Mouse (Mus musculus) kidney, postnatal 36 days (tissue): Measurements from ENCODE around the gene Hnmt.
"Not testable (repeated sequence)": the region's sequence is repeated elsewhere in the genome, so short reads cannot be mapped to it uniquely, and the experiment has no call there.

Experiments
- DNase-seq, 2 experiments: peaks; one replicate each; pipeline ENCODE4 v3.0.0; 2021 to 2022; ENCODE audit warnings: mixed read lengths in 2 of 2

Hnmt gene

DNA sequence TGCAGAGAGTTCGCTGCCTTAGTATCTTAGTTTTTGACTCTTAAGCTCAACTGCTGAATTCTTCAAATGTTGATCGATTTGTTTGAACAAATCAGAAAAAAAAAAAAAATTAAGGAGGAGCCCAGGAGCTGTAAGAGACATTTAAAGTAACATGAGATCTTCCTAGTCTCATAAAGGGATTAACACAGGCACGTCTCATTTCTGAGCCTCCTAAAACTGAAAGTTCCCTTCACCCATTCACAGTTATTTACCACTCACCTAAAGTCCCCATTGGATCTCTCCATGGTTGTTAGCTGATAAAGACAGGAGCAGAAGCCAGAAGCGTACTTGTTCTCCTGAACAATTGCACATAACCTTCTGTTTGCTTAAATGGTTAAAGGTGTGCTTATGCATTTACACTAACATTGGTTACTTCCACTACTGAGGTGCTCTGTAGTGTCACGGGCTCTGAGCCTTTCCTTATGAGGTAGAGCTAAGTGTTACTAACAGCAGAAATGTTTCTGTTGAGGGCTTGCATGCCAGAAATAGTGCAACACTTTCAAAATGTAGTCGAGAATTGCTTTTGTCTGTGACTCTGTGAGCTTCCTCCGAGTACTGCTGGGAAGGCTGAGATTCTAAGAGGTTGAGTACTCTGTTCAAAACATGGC lies at the start of gene Hnmt:
Gene Hnmt (minus strand): TSS at position 51 of the 647 bp plus-strand sequence.
- peak in 1 of 2 experiments; percentile 4 for DNase-seq

DNA sequence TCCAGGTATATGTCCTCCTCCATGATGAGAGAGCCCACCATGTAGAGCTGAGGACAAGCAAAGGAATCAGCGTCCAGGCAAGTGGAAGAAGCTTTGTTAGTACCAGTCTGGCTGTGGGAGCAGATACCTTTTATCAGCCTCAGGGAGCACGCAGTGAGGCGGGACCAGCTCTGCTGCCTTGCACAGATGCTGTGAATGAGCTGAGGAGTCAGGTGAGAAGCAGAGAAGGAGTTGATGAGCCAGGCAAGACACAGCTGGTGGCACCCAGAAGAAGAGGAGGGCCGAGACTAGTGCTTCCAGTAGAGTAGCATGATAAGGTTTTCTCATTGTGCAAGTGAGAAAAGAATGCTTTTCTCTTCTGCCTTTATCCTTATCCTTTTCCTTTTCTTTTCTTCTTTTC lies 47.3 kb upstream of the Hnmt start, which contains the start of gene Tbpl2:
Gene Tbpl2 (minus strand): TSS at position 101 of the 400 bp plus-strand sequence.
- DNase-seq, result no peak

DNA sequence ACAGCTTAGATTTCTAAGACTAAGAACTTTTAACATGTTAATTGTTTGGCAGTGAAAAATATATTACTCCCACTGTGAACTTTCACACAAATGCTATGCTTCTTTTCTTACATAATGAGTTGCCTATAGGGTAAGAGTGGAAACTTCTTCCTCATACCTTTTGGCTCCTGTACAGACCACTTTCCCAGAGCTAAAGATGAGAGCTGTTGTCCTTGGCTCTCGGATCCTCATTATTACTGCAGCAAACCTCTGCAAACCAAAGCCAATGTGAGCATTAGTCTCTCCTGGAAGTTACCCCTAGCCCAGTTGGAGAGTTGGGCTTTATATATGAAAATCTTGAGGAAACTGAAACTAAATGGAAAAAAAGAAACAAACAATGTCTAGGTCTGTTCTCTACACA lies 41.7 kb upstream of the Hnmt start:
- no peak for DNase-seq

DNA sequence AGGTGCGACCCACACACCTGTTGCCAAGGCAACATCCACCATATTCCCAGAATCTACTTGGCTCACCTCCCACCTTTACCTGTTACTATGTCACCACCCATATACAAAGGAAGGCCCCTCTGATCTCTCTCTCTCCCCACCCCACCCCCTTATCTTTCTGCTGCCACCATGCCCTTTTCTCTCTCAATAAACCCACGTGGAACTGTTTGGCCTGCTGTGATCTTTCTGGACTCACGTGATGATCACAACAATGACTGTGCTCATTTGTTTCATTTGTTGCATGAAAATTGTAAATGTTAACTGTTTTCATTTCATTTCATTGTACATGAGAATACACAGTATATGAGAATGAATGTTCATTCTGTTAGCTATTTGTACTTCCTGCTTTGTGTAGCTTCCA lies 1.3 kb upstream of the Hnmt start:
- no peak for DNase-seq

DNA sequence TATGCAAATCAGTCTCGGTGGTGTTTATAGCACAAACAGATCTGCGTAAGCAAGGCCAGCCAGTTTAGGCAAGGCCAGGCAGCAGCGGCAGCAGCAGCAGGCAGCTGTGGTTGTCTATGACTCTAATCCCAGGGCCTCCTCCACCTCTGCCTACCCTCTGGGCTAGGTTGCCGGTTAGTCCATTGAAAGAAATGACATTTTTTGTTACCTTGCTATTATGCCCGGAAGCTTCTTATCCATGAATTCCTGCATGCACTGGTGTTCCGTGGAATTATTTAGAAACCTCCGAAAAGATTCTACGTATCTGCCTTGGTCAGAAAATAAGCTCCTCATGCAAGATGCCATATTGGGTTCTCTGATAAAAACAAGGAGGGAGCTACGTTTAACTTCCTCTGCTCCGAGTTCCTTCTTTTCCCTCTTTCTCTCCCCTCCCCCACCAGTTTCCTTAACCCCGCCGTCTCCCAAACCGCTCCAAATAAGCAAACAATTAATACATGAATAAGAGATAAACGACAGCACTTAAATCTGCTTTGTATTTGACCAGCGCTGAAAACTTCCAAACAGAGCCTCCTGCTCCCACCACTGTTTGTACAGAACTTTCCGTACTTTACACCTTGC lies 605 bp downstream of the Hnmt start:
- DNase-seq, result peak; percentile 83 to 86

DNA sequence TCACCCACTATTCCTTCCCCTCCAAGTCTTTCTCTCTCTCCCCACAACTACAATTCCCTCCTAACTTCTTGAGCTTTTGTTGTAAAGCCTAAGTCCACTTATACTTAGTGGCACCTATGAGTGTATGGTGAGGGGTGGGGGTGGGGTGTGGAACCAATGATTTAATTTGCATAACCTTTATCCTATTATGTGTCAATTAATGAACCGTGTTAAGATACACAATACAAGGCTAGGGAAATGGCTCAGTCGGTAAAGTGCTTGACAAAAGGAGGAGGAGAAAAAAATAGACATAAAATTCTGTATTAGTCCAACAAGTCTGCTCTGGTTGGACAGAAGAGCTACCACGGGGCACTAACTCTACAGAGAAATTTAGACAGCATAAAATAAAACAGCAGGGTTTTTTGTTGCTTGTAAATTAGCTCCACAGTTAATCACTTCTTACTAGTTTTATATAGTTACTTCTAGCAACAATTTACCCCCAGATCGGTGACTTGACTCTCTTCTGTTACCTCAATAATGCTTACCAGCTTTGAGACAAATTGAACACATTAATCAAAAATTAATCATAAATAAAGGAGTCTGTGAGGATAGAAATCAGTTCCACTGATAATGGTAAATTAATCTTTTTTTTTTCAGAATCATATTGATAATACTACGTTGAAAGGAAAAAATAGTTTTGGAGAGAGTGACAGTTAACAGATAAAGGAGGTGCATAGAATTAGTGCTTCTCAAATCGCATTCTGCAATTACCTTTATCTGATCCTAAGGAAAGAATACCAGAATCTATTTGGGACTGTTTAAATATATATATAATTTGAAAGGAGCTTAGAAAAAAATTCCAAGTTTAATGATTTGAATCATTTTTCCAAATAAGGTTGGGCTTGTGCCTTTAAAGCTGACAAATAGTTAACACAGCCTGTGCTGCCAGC lies 1.4 kb downstream of the Hnmt start:
- no peak for DNase-seq

DNA sequence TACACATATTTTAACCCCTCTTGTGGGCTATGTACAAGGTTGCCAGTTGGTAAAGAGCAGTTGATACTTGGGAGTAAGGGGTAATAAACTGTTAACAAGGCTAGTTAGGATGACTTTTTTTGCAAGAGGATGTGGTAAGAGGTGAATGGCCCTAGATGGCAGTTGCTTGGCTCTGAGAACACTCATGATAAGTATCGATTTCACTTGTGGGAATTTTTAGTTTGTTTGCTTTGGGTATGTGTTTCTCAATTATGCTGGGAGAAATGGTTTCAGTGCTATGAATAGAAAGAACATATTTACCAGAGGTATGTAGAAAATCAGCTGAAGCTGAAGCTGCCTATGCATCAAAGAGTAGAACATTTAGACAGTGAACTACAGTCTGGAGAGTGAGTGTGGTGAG lies 6.3 kb downstream of the Hnmt start:
- DNase-seq, result no peak

GRCm38 (mm10) chr2:24040531-24040930 lies 8.7 kb downstream of the Hnmt start:
- DNase-seq, result no peak

- peak; percentile 31 to 48 for DNase-seq
Observed at GRCm38 (mm10) chr2:24019386-24019785, 29.8 kb downstream of the Hnmt start.

DNA sequence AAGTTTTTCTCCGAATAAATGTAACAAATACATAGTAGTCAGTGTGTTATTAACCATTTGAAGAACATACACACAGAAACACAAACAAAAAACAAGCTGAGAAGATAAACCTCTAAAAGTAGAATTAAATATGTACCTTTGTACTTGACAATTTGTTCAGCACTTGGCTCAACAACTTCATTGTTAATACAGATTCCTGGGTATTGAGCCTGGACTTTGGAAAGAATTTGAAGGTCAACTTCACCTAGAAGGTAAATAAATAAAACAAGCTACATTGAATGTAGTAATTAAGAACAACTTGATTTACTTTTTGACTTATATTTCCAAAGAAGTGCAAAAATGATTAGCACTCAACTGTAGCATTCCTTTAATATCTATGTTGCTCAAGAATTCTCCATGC lies 30.2 kb downstream of the Hnmt start:
- DNase-seq, result no peak

GRCm38 (mm10) chr2:24014957-24015356 lies 34.2 kb downstream of the Hnmt start:
- DNase-seq, result no peak

DNA sequence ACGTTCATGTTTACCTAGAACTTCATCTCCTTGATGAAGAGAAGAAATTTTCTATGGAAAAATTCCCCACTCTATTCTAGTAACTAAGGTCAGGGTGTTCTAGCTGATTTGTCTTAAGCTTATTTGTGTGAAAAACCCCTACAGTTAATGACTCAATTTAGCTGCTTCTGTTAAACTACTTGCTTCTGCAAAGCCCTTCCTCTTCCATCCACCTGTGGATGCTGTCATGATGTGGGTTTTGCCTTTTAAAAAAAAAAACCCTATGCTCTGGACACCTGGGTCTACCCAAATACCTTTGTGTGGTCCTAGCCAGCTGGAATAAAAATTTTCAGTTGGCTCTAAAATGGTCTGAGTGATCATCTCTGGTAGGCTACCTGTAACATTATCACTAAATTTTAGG lies 49.9 kb downstream of the Hnmt start:
- no peak for DNase-seq

- no peak for DNase-seq
Observed at GRCm38 (mm10) chr2:23998836-23999235, 50.4 kb downstream of the Hnmt start.

DNA sequence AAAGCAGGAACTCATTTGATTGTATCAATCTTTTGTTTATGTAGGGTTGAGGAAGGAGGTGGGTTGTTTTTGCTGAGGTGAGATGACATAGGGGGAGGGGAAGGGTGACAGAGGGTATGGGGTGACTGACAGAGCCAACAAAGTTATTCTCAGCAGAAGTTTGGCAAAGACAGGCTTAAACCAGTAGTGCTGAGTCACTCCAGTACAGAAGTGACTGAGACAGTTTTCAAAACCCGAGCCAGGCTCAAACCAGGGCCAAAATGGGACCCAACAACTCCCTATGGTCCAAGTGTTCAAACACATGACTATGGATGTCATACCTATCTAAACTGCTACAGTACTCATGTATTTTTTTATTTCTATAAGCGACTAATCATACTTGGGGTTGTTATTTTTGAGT lies 52.4 kb downstream of the Hnmt start:
- DNase-seq, result no peak

DNA sequence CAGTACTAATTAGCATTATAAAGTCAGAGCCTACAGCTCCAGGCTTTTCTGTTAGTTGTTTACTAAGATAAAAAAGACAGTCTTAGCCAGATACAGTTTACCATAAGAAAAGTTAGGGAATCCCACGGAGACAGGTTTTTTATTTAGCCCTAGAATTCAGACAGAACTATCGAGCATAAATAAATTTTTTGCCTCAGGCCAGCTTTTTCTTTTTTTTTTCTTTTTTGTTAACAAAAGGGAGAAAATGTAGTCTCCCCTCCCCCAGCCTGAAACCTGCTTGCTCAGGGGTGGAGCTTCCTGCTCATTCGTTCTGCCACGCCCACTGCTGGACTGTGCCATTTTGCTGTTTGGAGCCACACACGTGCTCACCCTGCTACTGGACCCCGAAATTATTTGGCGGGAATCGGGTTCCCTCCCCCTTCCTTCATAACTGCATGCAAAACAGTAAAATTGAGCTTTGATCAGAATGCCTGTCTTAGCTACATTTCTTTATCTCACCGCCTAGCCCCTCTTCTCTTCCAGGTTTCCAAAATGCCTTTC lies 59.1 kb downstream of the Hnmt start:
- DNase-seq, result peak in 1 of 2 experiments; percentile 12

- DNase-seq, result no peak
Observed at GRCm38 (mm10) chr2:23987283-23987682, 61.9 kb downstream of the Hnmt start.

DNA sequence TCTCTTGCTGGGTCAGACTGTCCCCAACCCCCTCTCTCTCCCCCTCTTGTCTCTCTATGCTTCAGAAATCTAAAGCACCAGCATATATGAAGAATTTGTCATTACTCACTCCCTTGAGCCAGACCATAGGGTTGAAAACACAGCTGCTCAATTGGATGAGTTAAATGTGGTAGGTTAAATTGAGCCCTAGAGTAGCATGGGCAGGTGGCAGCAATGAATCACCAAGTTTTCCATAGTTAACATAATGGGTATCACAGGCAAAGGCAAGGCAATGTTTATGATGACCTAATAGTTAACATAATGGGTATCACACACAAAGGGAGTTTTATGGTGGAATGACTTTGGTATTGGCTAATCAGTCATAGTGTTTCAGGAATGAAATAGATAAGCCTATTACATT lies 65.9 kb downstream of the Hnmt start:
- DNase-seq, result no peak

DNA sequence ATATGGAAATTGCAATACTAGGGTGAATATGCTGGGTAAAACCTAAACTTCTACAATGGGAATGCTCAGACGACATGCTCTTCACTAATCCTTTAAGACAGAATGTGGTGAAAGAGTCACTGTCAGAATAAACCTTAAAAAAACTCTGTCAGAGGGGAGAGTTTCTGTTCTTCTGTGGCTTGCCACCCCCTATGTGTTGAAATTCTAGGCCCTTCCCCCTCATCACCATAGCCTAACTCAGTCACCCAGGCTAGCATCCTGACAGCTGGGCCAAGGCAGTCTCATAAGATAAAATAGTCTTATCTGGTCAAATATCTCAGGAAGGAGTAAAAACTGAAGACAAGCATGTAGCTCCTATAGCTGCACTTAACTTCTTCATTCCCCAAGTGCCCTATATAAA lies 66.3 kb downstream of the Hnmt start:
- DNase-seq, result no peak

GRCm38 (mm10) chr2:23960659-23961274 lies 88.4 kb downstream of the Hnmt start:
- not testable (repeated sequence) for DNase-seq
